7 mouse cellular contexts compared by ENCODE assay signal in genomic region chr4:40851031-40851762, GRCm38 (mm10). TPM values are rescaled to one million over a fixed set of nuclear protein-coding genes. Genes with fewer than 3 reads are reported as not detected.
DNase-seq lines count a peak whose midpoint lies in the region; ATAC-seq and TF ChIP-seq lines count a peak whose summit lies in the region.

No protein-coding gene starts in this region.

- no peak for TF ChIP-seq CTCF in G1E (IDR thresholded peaks at IDR 0.05; ENCODE audit: low read depth, low read length)
- TF ChIP-seq CTCF in thymus, adult 2 months (IDR thresholded peaks at IDR 0.05; ENCODE audit: borderline replicate concordance, control insufficient read depth, extremely low read depth, insufficient read depth, low read length, poor library complexity): no peak

- peaks cover 27% of the 10 kb centered on the region for H3K36me3 ChIP-seq in G1E (replicated peaks)
- no peaks in the 10 kb centered on the region for H3K36me3 ChIP-seq in hindbrain, embryonic 12.5 days
- H3K36me3 ChIP-seq in thymus, adult 2 months (ENCODE audit: control insufficient read depth, insufficient read depth, low read length): no peaks in the 10 kb centered on the region

- H3K4me3 ChIP-seq in G1E (ENCODE audit: low read depth, low read length): peak overlapping the region; percentile 85; the same call in 1 of the 2 replicates
- no peak overlapping the region for H3K4me3 ChIP-seq in hindbrain, embryonic 12.5 days
- H3K4me3 ChIP-seq in thymus, adult 2 months (ENCODE audit: control insufficient read depth, insufficient read depth, low read length): no peak overlapping the region

- DNase-seq in A20 (ENCODE audit: low read depth, low spot score): peak; percentile 47
- no peak for DNase-seq in G1E (ENCODE audit: low spot score)
- peak; percentile 34 for DNase-seq in lung, postnatal 25 days (ENCODE audit: low spot score)
- no peak for DNase-seq in thymus, postnatal 10 days (ENCODE audit: low spot score in 2 of 2)
- DNase-seq in thymus, adult 2 months: no peak
- DNase-seq in frontal cortex, postnatal 25 days (ENCODE audit: low spot score in 2 of 2): no peak

- no peak overlapping the region for H3K27ac ChIP-seq in hindbrain, embryonic 12.5 days
- H3K27ac ChIP-seq in thymus, adult 2 months (ENCODE audit: control insufficient read depth, insufficient read depth, low read length): no peak overlapping the region

- no peaks in the 10 kb centered on the region for H3K27me3 ChIP-seq in G1E (ENCODE audit: insufficient read depth, low read length)
- no peaks in the 10 kb centered on the region for H3K27me3 ChIP-seq in hindbrain, embryonic 12.5 days
- no peaks in the 10 kb centered on the region for H3K27me3 ChIP-seq in thymus, adult 2 months (ENCODE audit: control insufficient read depth, insufficient read depth, low read length)

- 70% methylated on average over 6 of the region's 6 CpGs for WGBS in hindbrain, embryonic 12.5 days
- WGBS in thymus, adult 2 months: 35% methylated on average over 6 of the region's 6 CpGs

- TF ChIP-seq POLR2A in thymus, adult 2 months (IDR thresholded peaks at IDR 0.05; ENCODE audit: control insufficient read depth, extremely low read depth, insufficient read depth, low read length, poor library complexity): no peak

- peak overlapping the region; percentile 81 for H3K4me2 ChIP-seq in hindbrain, embryonic 12.5 days (replicated peaks)

- 0 out of 2 replicates have a peak overlapping the region, but pooled peaks have one; percentile 18 for H3K9ac ChIP-seq in hindbrain, embryonic 12.5 days

- peaks cover 77% of the 10 kb centered on the region for H3K4me1 ChIP-seq in G1E (ENCODE audit: insufficient read depth, low read depth, low read length)
- H3K4me1 ChIP-seq in hindbrain, embryonic 12.5 days: peaks cover 31% of the 10 kb centered on the region
- H3K4me1 ChIP-seq in thymus, adult 2 months (replicated peaks; ENCODE audit: control insufficient read depth, insufficient read depth, low read length): peaks cover 34% of the 10 kb centered on the region

- no peaks in the 10 kb centered on the region for H3K9me3 ChIP-seq in G1E (replicated peaks)
- no peaks in the 10 kb centered on the region for H3K9me3 ChIP-seq in hindbrain, embryonic 12.5 days (replicated peaks)

- no peak for ATAC-seq in G1E (ENCODE audit: extremely low read depth, insufficient number of reproducible peaks, low FRiP score, poor library complexity, severe bottlenecking)
- ATAC-seq in hindbrain, embryonic 12.5 days (ENCODE audit: low FRiP score): no peak

RNA-seq across cellular contexts. Expression of gene B4galt1, which starts 2.6 kb away (rescaled TPM):
- total RNA-seq in G1E (2014; fragmentation: Nextera tagmentation) (30.3 and 39.1 TPM in 2 replicates), G1E (2017) (12.6 and 15.4 TPM in 2 replicates)
- polyA plus RNA-seq in G1E (2012): 19.6 and 19.7 TPM in 2 replicates
- 20.3 and 21.5 TPM in 2 replicates for polyA plus RNA-seq in hindbrain, embryonic 12.5 days (2016; fragmentation: Nextera tagmentation; extraction: Ambion mirVana)
- 34.1 and 49.4 TPM in 2 replicates for polyA plus RNA-seq in thymus, adult 2 months (2012; rRNA removed)

Comparison
In these comparisons a context has a peak if more than half of its experiments do, and no peak if none do; other contexts are left out.
1. DNase-seq: peak in A20 (single experiment) and lung, postnatal 25 days (single experiment); none in G1E (single experiment), thymus, postnatal 10 days (0 of 2), thymus, adult 2 months (single experiment) and frontal cortex, postnatal 25 days (0 of 2).